Mouse (Mus musculus): ENCODE measurements at regions not wholly inside any gene's neighbourhood (a gene's known extent, or its start where the extent isn't known, plus 50 kb on each side); places are given as distances from the start of the nearest gene placed in this dataset.
A peak's percentile ranks its signal among the peaks of the same experiment; 100 is the strongest.

- H3K36me3 ChIP-seq (ENCODE audit: control insufficient read depth, insufficient read depth, low read length): no peaks in the 10 kb centered on the region
- no peaks in the 10 kb centered on the region for H3K4me1 ChIP-seq (ENCODE audit: control insufficient read depth, insufficient read depth, low read length)
- H3K4me3 ChIP-seq (ENCODE audit: low read depth, low read length): no peak overlapping the region
- H3K27ac ChIP-seq (ENCODE audit: low read depth, low read length): no peak overlapping the region
- no peaks in the 10 kb centered on the region for H3K9me3 ChIP-seq (replicated peaks; ENCODE audit: control insufficient read depth, low read length)
- no peaks in the 10 kb centered on the region for H3K27me3 ChIP-seq (ENCODE audit: control insufficient read depth, insufficient read depth, low read length)
- no peak overlapping the region for H3K9ac ChIP-seq (ENCODE audit: low read depth, low read length)
- no peak for ATAC-seq (replicated peaks; ENCODE audit: insufficient number of reproducible peaks, low FRiP score, low TSS enrichment)
- peak overlapping the region; percentile 25; the same call in 1 of the 2 replicates for H3K4me2 ChIP-seq
- 51% methylated on average over 18 of the region's 18 CpGs for WGBS (ENCODE audit: insufficient replicate concordance)
These were observed 351.7 kb upstream of the Nr2f2 start for GRCm38 (mm10) chr7:70718149-70718765.

- no peaks in the 10 kb centered on the region for H3K4me1 ChIP-seq (ENCODE audit: control insufficient read depth, insufficient read depth, low read length)
- no peak overlapping the region for H3K4me3 ChIP-seq (ENCODE audit: low read depth, low read length)
- 88% methylated on average over 3 of the region's 3 CpGs for WGBS (ENCODE audit: insufficient replicate concordance)
- no peaks in the 10 kb centered on the region for H3K36me3 ChIP-seq (ENCODE audit: control insufficient read depth, insufficient read depth, low read length)
- H3K27me3 ChIP-seq (ENCODE audit: control insufficient read depth, insufficient read depth, low read length): no peaks in the 10 kb centered on the region
- H3K9ac ChIP-seq (ENCODE audit: low read depth, low read length): no peak overlapping the region
- H3K4me2 ChIP-seq: no peak overlapping the region
- no peak for ATAC-seq (replicated peaks; ENCODE audit: insufficient number of reproducible peaks, low FRiP score, low TSS enrichment)
- no peaks in the 10 kb centered on the region for H3K9me3 ChIP-seq (replicated peaks; ENCODE audit: control insufficient read depth, low read length)
- H3K27ac ChIP-seq (ENCODE audit: low read depth, low read length): no peak overlapping the region
These were observed 351.1 kb upstream of the Nr2f2 start for GRCm38 (mm10) chr7:70717608-70718007.

- Histone ChIP-seq H3K27ac (ENCODE audit: low read depth, low read length) (no peak overlapping the region), H3K4me3 (ENCODE audit: low read depth, low read length) (no peak overlapping the region), H3K4me2 (no peak overlapping the region), H3K36me3 (ENCODE audit: control insufficient read depth, insufficient read depth, low read length) (no peaks in the 10 kb centered on the region), H3K9ac (ENCODE audit: low read depth, low read length) (no peak overlapping the region), H3K9me3 (replicated peaks; ENCODE audit: control insufficient read depth, low read length) (no peaks in the 10 kb centered on the region), H3K27me3 (ENCODE audit: control insufficient read depth, insufficient read depth, low read length) (no peaks in the 10 kb centered on the region), H3K4me1 (ENCODE audit: control insufficient read depth, insufficient read depth, low read length) (no peaks in the 10 kb centered on the region)
- WGBS (ENCODE audit: insufficient replicate concordance): 71% methylated on average over 4 of the region's 4 CpGs
- ATAC-seq (replicated peaks; ENCODE audit: insufficient number of reproducible peaks, low FRiP score, low TSS enrichment): no peak
These were observed 350.4 kb upstream of the Nr2f2 start for GRCm38 (mm10) chr7:70716811-70717458.

- Histone ChIP-seq H3K4me1 (ENCODE audit: control insufficient read depth, insufficient read depth, low read length) (no peaks in the 10 kb centered on the region), H3K9ac (ENCODE audit: low read depth, low read length) (no peak overlapping the region), H3K36me3 (ENCODE audit: control insufficient read depth, insufficient read depth, low read length) (no peaks in the 10 kb centered on the region), H3K9me3 (replicated peaks; ENCODE audit: control insufficient read depth, low read length) (no peaks in the 10 kb centered on the region), H3K27ac (ENCODE audit: low read depth, low read length) (no peak overlapping the region), H3K4me2 (no peak overlapping the region), H3K27me3 (ENCODE audit: control insufficient read depth, insufficient read depth, low read length) (no peaks in the 10 kb centered on the region), H3K4me3 (ENCODE audit: low read depth, low read length) (no peak overlapping the region)
- 71% methylated on average over 6 of the region's 6 CpGs for WGBS (ENCODE audit: insufficient replicate concordance)
- ATAC-seq (replicated peaks; ENCODE audit: insufficient number of reproducible peaks, low FRiP score, low TSS enrichment): no peak
These were observed 345.6 kb upstream of the Nr2f2 start for GRCm38 (mm10) chr7:70712141-70712540.

GRCm38 (mm10) chr7:70706281-70706680 lies 339.7 kb upstream of the Nr2f2 start:
- no peak for ATAC-seq (replicated peaks; ENCODE audit: insufficient number of reproducible peaks, low FRiP score, low TSS enrichment)
- Histone ChIP-seq H3K36me3 (ENCODE audit: control insufficient read depth, insufficient read depth, low read length) (no peaks in the 10 kb centered on the region), H3K9ac (ENCODE audit: low read depth, low read length) (no peak overlapping the region), H3K27me3 (ENCODE audit: control insufficient read depth, insufficient read depth, low read length) (no peaks in the 10 kb centered on the region), H3K4me2 (no peak overlapping the region), H3K27ac (ENCODE audit: low read depth, low read length) (no peak overlapping the region), H3K4me3 (ENCODE audit: low read depth, low read length) (no peak overlapping the region), H3K9me3 (replicated peaks; ENCODE audit: control insufficient read depth, low read length) (no peaks in the 10 kb centered on the region), H3K4me1 (ENCODE audit: control insufficient read depth, insufficient read depth, low read length) (no peaks in the 10 kb centered on the region)
- 80% methylated on average over 9 of the region's 9 CpGs for WGBS (ENCODE audit: insufficient replicate concordance)

DNA sequence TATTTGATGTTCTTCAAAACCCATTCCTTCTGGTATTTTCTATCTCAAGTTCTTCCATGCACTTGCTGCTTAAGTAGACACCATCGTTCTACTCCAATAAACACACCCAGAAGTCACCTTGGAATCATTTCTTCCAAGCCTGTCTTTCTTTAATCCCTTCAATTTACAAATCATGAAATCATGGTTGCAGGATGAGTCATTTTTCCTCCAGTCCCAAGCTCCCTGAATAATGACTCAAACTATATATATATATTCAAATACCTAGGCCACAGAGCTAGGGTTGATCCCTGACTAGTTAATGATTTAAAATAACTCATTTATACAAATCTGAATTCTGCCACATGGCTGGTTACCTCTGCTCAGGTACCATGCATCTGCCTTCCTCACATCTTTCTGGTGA lies 337.2 kb upstream of the Nr2f2 start:
- Histone ChIP-seq H3K27ac (ENCODE audit: low read depth, low read length) (no peak overlapping the region), H3K27me3 (ENCODE audit: control insufficient read depth, insufficient read depth, low read length) (no peaks in the 10 kb centered on the region), H3K9me3 (replicated peaks; ENCODE audit: control insufficient read depth, low read length) (no peaks in the 10 kb centered on the region), H3K36me3 (ENCODE audit: control insufficient read depth, insufficient read depth, low read length) (no peaks in the 10 kb centered on the region), H3K9ac (ENCODE audit: low read depth, low read length) (no peak overlapping the region), H3K4me2 (no peak overlapping the region), H3K4me1 (ENCODE audit: control insufficient read depth, insufficient read depth, low read length) (no peaks in the 10 kb centered on the region), H3K4me3 (ENCODE audit: low read depth, low read length) (no peak overlapping the region)
- 72% methylated on average over 1 of the region's 1 CpGs for WGBS (ENCODE audit: insufficient replicate concordance)
- no peak for ATAC-seq (replicated peaks; ENCODE audit: insufficient number of reproducible peaks, low FRiP score, low TSS enrichment)

GRCm38 (mm10) chr7:70700461-70700860 lies 333.9 kb upstream of the Nr2f2 start:
- Histone ChIP-seq H3K9ac (ENCODE audit: low read depth, low read length) (no peak overlapping the region), H3K27ac (ENCODE audit: low read depth, low read length) (no peak overlapping the region), H3K27me3 (ENCODE audit: control insufficient read depth, insufficient read depth, low read length) (no peaks in the 10 kb centered on the region), H3K36me3 (ENCODE audit: control insufficient read depth, insufficient read depth, low read length) (no peaks in the 10 kb centered on the region), H3K4me2 (no peak overlapping the region), H3K9me3 (replicated peaks; ENCODE audit: control insufficient read depth, low read length) (no peaks in the 10 kb centered on the region), H3K4me1 (ENCODE audit: control insufficient read depth, insufficient read depth, low read length) (no peaks in the 10 kb centered on the region), H3K4me3 (ENCODE audit: low read depth, low read length) (no peak overlapping the region)
- ATAC-seq (replicated peaks; ENCODE audit: insufficient number of reproducible peaks, low FRiP score, low TSS enrichment): no peak
- 75% methylated on average over 4 of the region's 4 CpGs for WGBS (ENCODE audit: insufficient replicate concordance)

- H3K9ac ChIP-seq (ENCODE audit: low read depth, low read length): no peak overlapping the region
These were observed 332.9 kb upstream of the Nr2f2 start for GRCm38 (mm10) chr7:70699391-70699790.

GRCm38 (mm10) chr7:70698986-70699385 lies 332.5 kb upstream of the Nr2f2 start:
- 64% methylated on average over 2 of the region's 2 CpGs for WGBS (ENCODE audit: insufficient replicate concordance)
- no peaks in the 10 kb centered on the region for H3K4me1 ChIP-seq (ENCODE audit: control insufficient read depth, insufficient read depth, low read length)
- no peak overlapping the region for H3K4me3 ChIP-seq (ENCODE audit: low read depth, low read length)
- H3K9ac ChIP-seq (ENCODE audit: low read depth, low read length): no peak overlapping the region
- no peak for ATAC-seq (replicated peaks; ENCODE audit: insufficient number of reproducible peaks, low FRiP score, low TSS enrichment)
- no peaks in the 10 kb centered on the region for H3K27me3 ChIP-seq (ENCODE audit: control insufficient read depth, insufficient read depth, low read length)
- H3K9me3 ChIP-seq (replicated peaks; ENCODE audit: control insufficient read depth, low read length): no peaks in the 10 kb centered on the region
- H3K36me3 ChIP-seq (ENCODE audit: control insufficient read depth, insufficient read depth, low read length): no peaks in the 10 kb centered on the region
- no peak overlapping the region for H3K4me2 ChIP-seq
- no peak overlapping the region for H3K27ac ChIP-seq (ENCODE audit: low read depth, low read length)

More at GRCm38 (mm10) chr7:70699391-70699790, 332.9 kb upstream of the Nr2f2 start:
- Histone ChIP-seq H3K27ac (ENCODE audit: low read depth, low read length) (no peak overlapping the region), H3K4me3 (ENCODE audit: low read depth, low read length) (no peak overlapping the region), H3K9me3 (replicated peaks; ENCODE audit: control insufficient read depth, low read length) (no peaks in the 10 kb centered on the region), H3K36me3 (ENCODE audit: control insufficient read depth, insufficient read depth, low read length) (no peaks in the 10 kb centered on the region), H3K27me3 (ENCODE audit: control insufficient read depth, insufficient read depth, low read length) (no peaks in the 10 kb centered on the region), H3K4me2 (no peak overlapping the region), H3K4me1 (ENCODE audit: control insufficient read depth, insufficient read depth, low read length) (no peaks in the 10 kb centered on the region)
- 55% methylated on average over 2 of the region's 2 CpGs for WGBS (ENCODE audit: insufficient replicate concordance)
- ATAC-seq (replicated peaks; ENCODE audit: insufficient number of reproducible peaks, low FRiP score, low TSS enrichment): no peak

Data from heart, embryonic 11.5 days (tissue).